ENCODE assay signal across 25 mouse cellular contexts in genomic region chr2:128805341-128805740, GRCm38 (mm10). TPM values are rescaled to one million over a fixed set of nuclear protein-coding genes. Genes with fewer than 3 reads are reported as not detected.
A peak's percentile ranks its signal among the peaks of the same experiment; 100 is the strongest.
DNase-seq lines count a peak whose midpoint lies in the region; ATAC-seq and TF ChIP-seq lines count a peak whose summit lies in the region.
"Had no signal": no experiment of that assay in that cellular context is flagged by ENCODE, and none has a peak within 500 bp of the region (broad histone marks: within the 10 kb centered on the region; RNA-seq: fewer than 3 reads in every experiment).

No protein-coding gene starts in this region.

- no peaks in the 10 kb centered on the region for H3K79me2 ChIP-seq in macrophage (ENCODE audit: inconsistent target)

- no peaks in the 10 kb centered on the region for H3K27me3 ChIP-seq in intestine, postnatal 0 days (replicated peaks; ENCODE audit: control insufficient read depth, insufficient read depth, low read length)
- H3K27me3 ChIP-seq in intestine, embryonic 16.5 days (replicated peaks; ENCODE audit: control insufficient read depth, insufficient read depth, low read length), result no peaks in the 10 kb centered on the region
- H3K27me3 ChIP-seq: embryonic facial prominence, embryonic 13.5 days; embryonic facial prominence, embryonic 15.5 days; forebrain, embryonic 12.5 days had no signal

- peaks cover 24% of the 10 kb centered on the region for H3K36me3 ChIP-seq in intestine, postnatal 0 days (ENCODE audit: control insufficient read depth, insufficient read depth)
- H3K36me3 ChIP-seq in intestine, embryonic 16.5 days (ENCODE audit: control insufficient read depth, insufficient read depth, low read length), result peaks cover 8% of the 10 kb centered on the region
- H3K36me3 ChIP-seq in macrophage (ENCODE audit: inconsistent target), result peaks cover 23% of the 10 kb centered on the region
- H3K36me3 ChIP-seq: forebrain, embryonic 12.5 days had no signal

- H3K4me1 ChIP-seq in intestine, postnatal 0 days (replicated peaks; ENCODE audit: control insufficient read depth, insufficient read depth, low read length), result no peaks in the 10 kb centered on the region
- no peaks in the 10 kb centered on the region for H3K4me1 ChIP-seq in intestine, embryonic 16.5 days (ENCODE audit: control insufficient read depth, insufficient read depth, low read length)
- H3K4me1 ChIP-seq: embryonic facial prominence, embryonic 13.5 days; embryonic facial prominence, embryonic 15.5 days; forebrain, embryonic 10.5 days; forebrain, embryonic 12.5 days had no signal

- ATAC-seq in intestine, postnatal 0 days, result peak; percentile 20; the same call in 1 of the 2 replicates
- ATAC-seq in intestine, embryonic 16.5 days, result no peak
- ATAC-seq: forebrain, embryonic 14.5 days; forebrain, embryonic 16.5 days had no signal

- no peak for TF ChIP-seq CTCF in intestine, postnatal 0 days (IDR thresholded peaks at IDR 0.05; ENCODE audit: low read depth)

- intact Hi-C loops in left cerebral cortex, postnatal 4 days (cut with DNase I), result no loop called here

- H3K4me3 ChIP-seq in intestine, postnatal 0 days (ENCODE audit: low read depth, low read length), result no peak overlapping the region
- H3K4me3 ChIP-seq in intestine, embryonic 16.5 days (ENCODE audit: low read length), result no peak overlapping the region
- H3K4me3 ChIP-seq in macrophage (ENCODE audit: inconsistent target), result no peak overlapping the region
- H3K4me3 ChIP-seq: embryonic facial prominence, embryonic 13.5 days; embryonic facial prominence, embryonic 15.5 days; erythroblast, embryonic 14.5 days; forebrain, embryonic 10.5 days; forebrain, embryonic 12.5 days had no signal

- H3K27ac ChIP-seq in intestine, postnatal 0 days (ENCODE audit: low read depth, low read length), result no peak overlapping the region
- H3K27ac ChIP-seq in intestine, embryonic 16.5 days (ENCODE audit: low read length), result no peak overlapping the region
- peak overlapping the region; percentile 40 for H3K27ac ChIP-seq in macrophage
- H3K27ac ChIP-seq: embryonic facial prominence, embryonic 13.5 days; embryonic facial prominence, embryonic 15.5 days; forebrain, embryonic 10.5 days; forebrain, embryonic 12.5 days had no signal

- H3K9me3 ChIP-seq in intestine, postnatal 0 days (ENCODE audit: control insufficient read depth), result 0 out of 2 replicates have a peak, but pooled peaks cover under 1% of the 10 kb centered on the region
- H3K9me3 ChIP-seq in intestine, embryonic 16.5 days (ENCODE audit: control insufficient read depth, low read length), result no peaks in the 10 kb centered on the region
- H3K9me3 ChIP-seq: embryonic facial prominence, embryonic 13.5 days; embryonic facial prominence, embryonic 15.5 days; forebrain, embryonic 10.5 days; forebrain, embryonic 12.5 days had no signal

- H3K9ac ChIP-seq in intestine, postnatal 0 days (ENCODE audit: low read depth, low read length), result no peak overlapping the region
- H3K9ac ChIP-seq in intestine, embryonic 16.5 days (ENCODE audit: low read depth, low read length), result no peak overlapping the region
- H3K9ac ChIP-seq: embryonic facial prominence, embryonic 13.5 days; embryonic facial prominence, embryonic 15.5 days; forebrain, embryonic 12.5 days had no signal

- H3K4me2 ChIP-seq in intestine, postnatal 0 days (replicated peaks; ENCODE audit: low read depth), result no peak overlapping the region
- H3K4me2 ChIP-seq in intestine, embryonic 16.5 days (ENCODE audit: low read depth, low read length), result no peak overlapping the region
- H3K4me2 ChIP-seq: embryonic facial prominence, embryonic 13.5 days; embryonic facial prominence, embryonic 15.5 days; forebrain, embryonic 12.5 days had no signal

- WGBS in intestine, postnatal 0 days, result 63% methylated on average over 4 of the region's 4 CpGs
- 66% methylated on average over 4 of the region's 4 CpGs for WGBS in intestine, embryonic 16.5 days
- 75% methylated on average over 3 of the region's 4 CpGs for WGBS in macrophage (ENCODE audit: missing documents)

- DNase-seq in R1 (ENCODE audit: low read depth, low spot score) (peak; percentile 55), ZHBTc4 (ENCODE audit: low read depth, low spot score) (peak; percentile 37)
- no peak for DNase-seq in left cerebral cortex, adult 9 months (ENCODE audit: low spot score in 2 of 2)
- DNase-seq in left cerebral cortex, postnatal 4 days, result no peak
- DNase-seq: adrenal gland, adult 2 months; adrenal gland, postnatal 10 days; adrenal gland, postnatal 25 days; cerebellum, adult 11-12 months; cerebellum, adult 2 months; cerebellum, adult 9-10 months; cerebellum, postnatal 14 days; cerebellum, postnatal 36 days; embryo, embryonic 11 days had no signal

RNA-seq across cellular contexts. Expression of gene Tmem87b, which starts 12.6 kb away (rescaled TPM):
- 108 and 112 TPM in 2 replicates for polyA plus RNA-seq in intestine, postnatal 0 days (2015; fragmentation: Nextera tagmentation; extraction: Ambion mirVana)
- polyA plus RNA-seq in intestine, embryonic 16.5 days (2015; fragmentation: Nextera tagmentation; extraction: Ambion mirVana), result 54.6 and 62.4 TPM in 2 replicates
- total RNA-seq in macrophage (2018; cell fraction: chromatin; rRNA removed), result 100 to 1,000 TPM; 222 to 824 (median 423) TPM
- total RNA-seq in macrophage (2018; cell fraction: cytosol; rRNA removed), result 10 to 100 TPM; 15.6 to 61.3 (median 38.6) TPM
- 100 to 1,000 TPM; 117 to 458 (median 228) TPM for total RNA-seq in macrophage (2018; cell fraction: nucleus; rRNA removed)
- polyA plus RNA-seq in macrophage (2018), result 32.3 to 57.1 TPM (median 34.6 TPM) in 3 replicates
- 10 to 100 TPM; 32.0 to 33.4 TPM for total RNA-seq in left cerebral cortex, postnatal 4 days (2021)

RNA-seq across cellular contexts. Expression of gene Fbln7, which starts 57.4 kb away (rescaled TPM):
- 3.6 and 4.0 TPM in 2 replicates for polyA plus RNA-seq in intestine, postnatal 0 days (2015; fragmentation: Nextera tagmentation; extraction: Ambion mirVana)
- polyA plus RNA-seq in intestine, embryonic 16.5 days (2015; fragmentation: Nextera tagmentation; extraction: Ambion mirVana), result 12.4 and 13.3 TPM in 2 replicates
- total RNA-seq in macrophage (2018; cell fraction: chromatin; rRNA removed), result under 1 TPM in 1 of 26 experiments, not detected in 25; 0.63 TPM
- under 1 TPM in 1 of 26 experiments, not detected in 25; 0.06 TPM for total RNA-seq in macrophage (2018; cell fraction: cytosol; rRNA removed)
- total RNA-seq in macrophage (2018; cell fraction: nucleus; rRNA removed), result under 1 TPM in 1 of 26 experiments, not detected in 25; 0.24 TPM
- polyA plus RNA-seq in macrophage (2018), result not detected in 3 replicates
- total RNA-seq in left cerebral cortex, postnatal 4 days (2021), result 1 to 10 TPM; 3.3 to 4.4 TPM
- total RNA-seq: common myeloid progenitor, adult 5-6 weeks; MEL had no signal
- polyA plus RNA-seq: erythroblast, embryonic 14.5 days had no signal

Comparison
In these comparisons a context has a peak if more than half of its experiments do, and no peak if none do; other contexts are left out.
1. DNase-seq: peak in R1 (single experiment) and ZHBTc4 (single experiment); none in left cerebral cortex, adult 9 months (0 of 2) and left cerebral cortex, postnatal 4 days (single experiment).